Mouse (Mus musculus): ENCODE data around the gene March2.
"Not testable (repeated sequence)": the region's sequence is repeated elsewhere in the genome, so short reads cannot be mapped to it uniquely, and the experiment has no call there.

Gene March2

GRCm38 (mm10) chr17:33718384-33718881 lies at the start of gene March2:
Gene March2, minus strand, starts transcription at chr17:33718670.
- DNase-seq: peak; percentile 98 to 99

GRCm38 (mm10) chr17:33766389-33766788 lies 47.9 kb upstream of the March2 start:
- no peak for DNase-seq

- DNase-seq: peak; percentile 100
Measured at GRCm38 (mm10) chr17:33760255-33761165, 42.0 kb upstream of the March2 start, which contains the start of gene Rab11b. Gene Rab11b, minus strand, starts transcription at chr17:33760530.

- peak; percentile 96 to 97 for DNase-seq
Measured at GRCm38 (mm10) chr17:33759767-33760254, 41.3 kb upstream of the March2 start.

GRCm38 (mm10) chr17:33757231-33757630 lies 38.8 kb upstream of the March2 start:
- DNase-seq: peak in 1 of 2 experiments; percentile 55

- peak; percentile 40 to 63 for DNase-seq
Measured at GRCm38 (mm10) chr17:33756108-33756790, 37.8 kb upstream of the March2 start.

- no peak for DNase-seq
Measured at GRCm38 (mm10) chr17:33755418-33756107, 37.1 kb upstream of the March2 start.

- DNase-seq: no peak
Measured at GRCm38 (mm10) chr17:33754656-33755055, 36.2 kb upstream of the March2 start.

- DNase-seq: no peak
Measured at GRCm38 (mm10) chr17:33752297-33752696, 33.8 kb upstream of the March2 start.

- DNase-seq: no peak
Measured at GRCm38 (mm10) chr17:33751181-33751580, 32.7 kb upstream of the March2 start.

- peak in 1 of 2 experiments; percentile 4 for DNase-seq
Measured at GRCm38 (mm10) chr17:33749451-33749850, 31.0 kb upstream of the March2 start.

- peak; percentile 51 to 57 for DNase-seq
Measured at GRCm38 (mm10) chr17:33746011-33746410, 27.5 kb upstream of the March2 start.

- no peak for DNase-seq
Measured at GRCm38 (mm10) chr17:33744686-33745384, 26.4 kb upstream of the March2 start.

- no peak for DNase-seq
Measured at GRCm38 (mm10) chr17:33742420-33742819, 23.9 kb upstream of the March2 start.

- DNase-seq: not testable (repeated sequence)
Measured at GRCm38 (mm10) chr17:33733526-33733925, 15.1 kb upstream of the March2 start.

- not testable (repeated sequence) for DNase-seq
Measured at GRCm38 (mm10) chr17:33732556-33733083, 14.2 kb upstream of the March2 start.

GRCm38 (mm10) chr17:33729215-33729614 lies 10.7 kb upstream of the March2 start:
- no peak for DNase-seq

GRCm38 (mm10) chr17:33728396-33728795 lies 9.9 kb upstream of the March2 start:
- no peak for DNase-seq

- no peak for DNase-seq
Measured at GRCm38 (mm10) chr17:33719736-33720378, 1.4 kb upstream of the March2 start.

GRCm38 (mm10) chr17:33718944-33719725 lies 665 bp upstream of the March2 start:
- DNase-seq: no peak

All from lung, postnatal 4 days (tissue).